Mouse (Mus musculus): ENCODE results near the gene 1500009C09Rik. TPM values are rescaled to one million over a fixed set of nuclear protein-coding genes. Genes with fewer than 3 reads are reported as not detected.

Gene 1500009C09Rik
- 24.0 and 32.9 TPM in 2 replicates for polyA plus RNA-seq (2021; fragmentation: Nextera tagmentation)
- long read RNA-seq, experiment 1, transcript 1500009C09Rik-202 (2 exons, 1,552 nt): major isoform, 73 of 73 reads
- long read RNA-seq, experiment 1, partial matches to known transcripts: 0 of 73 reads
- long read RNA-seq, experiment 1, other reads (novel, unspliced or antisense): 0 of 73 reads
- long read RNA-seq, experiment 2, transcript 1500009C09Rik-202 (2 exons, 1,552 nt): major isoform, 8 of 11 reads
- long read RNA-seq, experiment 2, partial matches to known transcripts: 0 of 11 reads
- long read RNA-seq, experiment 2, other reads (novel, unspliced or antisense): 3 of 11 reads

GRCm38 (mm10) chr15:82252097-82252496 lies at the start of gene 1500009C09Rik:
1500009C09Rik (plus strand) TSS chr15:82252397.

DNA sequence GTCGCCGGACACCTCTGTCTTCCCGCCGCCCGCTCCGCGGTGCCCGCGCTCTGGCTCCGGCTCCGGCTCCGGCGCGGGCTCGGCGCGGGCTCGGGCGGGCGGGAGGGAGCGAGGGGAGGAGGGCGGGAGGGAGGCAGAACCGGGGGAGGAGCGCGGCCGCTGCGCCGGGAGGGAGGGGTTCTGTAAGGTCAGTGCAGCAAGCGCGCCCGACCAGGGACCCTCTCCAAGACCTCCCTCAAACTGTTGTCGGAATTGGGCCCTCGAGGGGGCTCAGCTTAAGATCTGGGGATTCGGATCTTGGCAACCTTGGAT lies 39.5 kb upstream of the 1500009C09Rik start, which contains the start of gene Shisa8:
Gene Shisa8 (minus strand): TSS at position 64 of the 312 bp plus-strand sequence.

DNA sequence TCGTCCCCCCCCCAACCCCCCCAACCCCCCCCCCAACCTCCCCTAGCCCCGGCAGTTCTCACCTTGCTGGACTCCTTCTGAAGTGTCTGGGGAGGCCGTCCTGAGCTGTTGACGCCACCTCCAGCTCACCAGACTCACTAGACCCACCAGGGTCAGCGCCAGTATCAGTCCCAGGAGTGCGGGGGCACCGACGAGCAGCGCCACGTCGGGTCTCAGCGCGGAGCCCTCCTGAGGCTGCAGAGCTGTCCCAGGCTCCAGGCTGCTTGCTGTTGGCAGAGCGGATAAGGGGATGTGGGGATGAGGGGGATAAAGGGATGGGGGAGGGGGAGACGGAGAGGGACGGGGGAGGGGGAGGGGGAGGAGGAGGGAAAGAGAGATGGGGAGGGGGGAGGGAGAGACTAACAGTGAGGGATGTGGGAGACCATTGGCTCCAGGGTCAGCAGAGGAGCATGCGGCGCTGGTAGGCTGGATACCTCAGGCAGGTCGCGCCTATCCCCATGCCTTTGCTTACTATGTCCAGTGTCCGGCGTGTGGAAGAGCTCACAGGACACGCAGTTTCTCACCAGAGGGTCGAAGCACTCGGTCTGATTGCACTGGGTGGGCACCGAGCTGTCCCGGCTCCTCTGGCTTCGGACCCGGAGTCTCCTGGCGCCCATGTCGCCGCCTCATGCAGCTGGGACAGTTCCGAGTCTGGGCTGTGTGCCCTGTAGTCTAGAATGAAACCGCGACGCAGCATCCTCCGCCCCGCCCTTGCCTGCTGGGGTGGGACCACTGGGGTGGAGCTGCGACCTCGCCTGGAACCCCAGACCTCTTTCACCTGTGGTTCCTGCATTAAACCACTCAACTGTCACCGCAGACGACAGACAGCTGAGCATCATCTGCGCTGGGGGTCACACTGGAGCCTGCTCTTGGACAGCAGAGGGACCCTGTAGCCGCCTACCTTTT lies 28.3 kb upstream of the 1500009C09Rik start, which contains the start of gene Tnfrsf13c:
Gene Tnfrsf13c (minus strand): TSS at position 713 of the 945 bp plus-strand sequence.

GRCm38 (mm10) chr15:82244115-82244804 lies 7.9 kb upstream of the 1500009C09Rik start, which contains the start of gene Cenpm:
Cenpm (minus strand) TSS chr15:82244748.

GRCm38 (mm10) chr15:82274593-82274926 lies 22.4 kb downstream of the 1500009C09Rik start, which contains the start of gene Sept3:
Sept3 (plus strand) TSS chr15:82274893.

GRCm38 (mm10) chr15:82298764-82299561 lies 46.8 kb downstream of the 1500009C09Rik start, which contains the start of gene Wbp2nl:
Wbp2nl (plus strand) TSS chr15:82298954.

Other genes starting within 250 kb of the 1500009C09Rik start
- gene Desi1, start 218.5 kb upstream of the 1500009C09Rik start, polyA plus RNA-seq (2021; fragmentation: Nextera tagmentation): 48.9 and 88.1 TPM in 2 replicates
- gene Snu13, start 204.8 kb upstream of the 1500009C09Rik start, polyA plus RNA-seq (2021; fragmentation: Nextera tagmentation): 245 and 274 TPM in 2 replicates
- not detected in 2 replicates for gene 4930407I10Rik, start 193.2 kb upstream of the 1500009C09Rik start, polyA plus RNA-seq (2021; fragmentation: Nextera tagmentation)
- 1.9 and 2.9 TPM in 2 replicates for gene Mei1, start 182.4 kb upstream of the 1500009C09Rik start, polyA plus RNA-seq (2021; fragmentation: Nextera tagmentation)
- gene Ccdc134, start 124.5 kb upstream of the 1500009C09Rik start, polyA plus RNA-seq (2021; fragmentation: Nextera tagmentation): 6.2 and 6.4 TPM in 2 replicates
- gene Srebf2, start 105.2 kb upstream of the 1500009C09Rik start, polyA plus RNA-seq (2021; fragmentation: Nextera tagmentation): 57.0 and 87.6 TPM in 2 replicates
- 0.93 and 1.9 TPM in 2 replicates for gene Shisa8, start 39.6 kb upstream of the 1500009C09Rik start, polyA plus RNA-seq (2021; fragmentation: Nextera tagmentation)
- 0.23 TPM in 2 replicates for gene Tnfrsf13c, start 28.0 kb upstream of the 1500009C09Rik start, polyA plus RNA-seq (2021; fragmentation: Nextera tagmentation)
- 13.8 and 14.9 TPM in 2 replicates for gene Cenpm, start 7.6 kb upstream of the 1500009C09Rik start, polyA plus RNA-seq (2021; fragmentation: Nextera tagmentation)
- gene Sept3, start 22.5 kb downstream of the 1500009C09Rik start, polyA plus RNA-seq (2021; fragmentation: Nextera tagmentation): 85.5 and 117 TPM in 2 replicates
- gene Wbp2nl, start 46.6 kb downstream of the 1500009C09Rik start, polyA plus RNA-seq (2021; fragmentation: Nextera tagmentation): not detected in 2 replicates
- gene Naga, start 86.5 kb downstream of the 1500009C09Rik start, polyA plus RNA-seq (2021; fragmentation: Nextera tagmentation): 23.6 and 25.5 TPM in 2 replicates
- 0.79 and 0.91 TPM in 2 replicates for gene Pheta2, start 86.5 kb downstream of the 1500009C09Rik start, polyA plus RNA-seq (2021; fragmentation: Nextera tagmentation)
- 859 and 926 TPM in 2 replicates for gene Smdt1, start 86.6 kb downstream of the 1500009C09Rik start, polyA plus RNA-seq (2021; fragmentation: Nextera tagmentation)
- gene Ndufa6, start 101.9 kb downstream of the 1500009C09Rik start, polyA plus RNA-seq (2021; fragmentation: Nextera tagmentation): 991 and 1,014 TPM in 2 replicates
- gene Cyp2d22, start 127.9 kb downstream of the 1500009C09Rik start, polyA plus RNA-seq (2021; fragmentation: Nextera tagmentation): 15.5 and 16.5 TPM in 2 replicates
- not detected in 2 replicates for gene Cyp2d11, start 141.6 kb downstream of the 1500009C09Rik start, polyA plus RNA-seq (2021; fragmentation: Nextera tagmentation)
- gene Cyp2d10, start 154.8 kb downstream of the 1500009C09Rik start, polyA plus RNA-seq (2021; fragmentation: Nextera tagmentation): not detected in 2 replicates
- not detected in 2 replicates for gene Cyp2d9, start 181.0 kb downstream of the 1500009C09Rik start, polyA plus RNA-seq (2021; fragmentation: Nextera tagmentation)

Data from left cerebral cortex, adult 6 months (tissue).